Mouse (Mus musculus) retina, postnatal 7 days (tissue): ENCODE measurements at regions not wholly inside any gene's neighbourhood (a gene's known extent, or its start where the extent isn't known, plus 50 kb on each side); places are given as distances from the start of the nearest gene placed in this dataset.

ENCODE experiments used
- DNase-seq: peaks from one replicate; pipeline ENCODE4 v3.0.0-alpha.2; 2012; ENCODE audit warnings: low read depth, low spot score

- no peak for DNase-seq
Observed at GRCm38 (mm10) chr2:33942085-33942484, 54.3 kb upstream of the Mvb12b start.

DNA sequence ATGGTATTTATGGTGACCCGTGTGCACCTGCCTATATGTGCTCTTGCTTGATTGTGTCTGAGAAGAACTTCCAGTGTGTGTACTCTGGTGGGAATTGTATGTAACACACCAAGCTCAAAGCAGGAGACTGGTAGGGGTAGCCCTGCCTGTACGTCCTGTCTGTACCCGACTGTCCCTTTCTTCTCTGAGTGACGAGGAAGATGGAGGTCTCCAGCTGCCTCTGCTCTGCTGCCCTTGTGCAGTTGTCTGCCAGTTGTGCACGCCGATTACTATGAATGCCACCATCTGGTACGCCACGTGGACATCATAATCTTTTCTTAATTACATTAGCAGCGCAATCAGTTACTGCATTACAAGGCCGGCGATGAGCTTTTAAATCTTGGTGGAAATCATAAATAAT, 53.6 kb upstream of the Mvb12b start:
- no peak for DNase-seq

GRCm38 (mm10) chr2:33939836-33940235, 52.1 kb upstream of the Mvb12b start:
- DNase-seq: no peak
